Mouse (Mus musculus) retina, adult 2 months (tissue): ENCODE measurements around the gene 1700019A02Rik.

Experiments
- DNase-seq: peaks from one replicate; pipeline ENCODE4 v3.0.0-alpha.2; 2012; ENCODE audit warnings: low read depth, low spot score

Gene 1700019A02Rik

GRCm38 (mm10) chr1:53187536-53187935 is at the start of gene 1700019A02Rik:
Gene 1700019A02Rik, minus strand, starts transcription at chr1:53187636.
- DNase-seq = no peak

- DNase-seq = peak; percentile 48
Measured at GRCm38 (mm10) chr1:53226063-53226462, 38.6 kb upstream of the 1700019A02Rik start.

- peak; percentile 68 for DNase-seq
Measured at GRCm38 (mm10) chr1:53225616-53226015, 38.2 kb upstream of the 1700019A02Rik start.

GRCm38 (mm10) chr1:53224775-53225174 is 37.3 kb upstream of the 1700019A02Rik start:
- no peak for DNase-seq

GRCm38 (mm10) chr1:53210136-53210535 is 22.7 kb upstream of the 1700019A02Rik start:
- no peak for DNase-seq

- no peak for DNase-seq
Measured at GRCm38 (mm10) chr1:53203902-53204301, 16.5 kb upstream of the 1700019A02Rik start.

- DNase-seq = no peak
Measured at GRCm38 (mm10) chr1:53201630-53202199, 14.3 kb upstream of the 1700019A02Rik start.

GRCm38 (mm10) chr1:53194536-53194935 is 7.1 kb upstream of the 1700019A02Rik start:
- DNase-seq = no peak

- no peak for DNase-seq
Measured at GRCm38 (mm10) chr1:53191234-53191633, 3.8 kb upstream of the 1700019A02Rik start.

GRCm38 (mm10) chr1:53189620-53190019 is 2.2 kb upstream of the 1700019A02Rik start:
- DNase-seq = no peak

GRCm38 (mm10) chr1:53186301-53186700 is 1.1 kb downstream of the 1700019A02Rik start:
- no peak for DNase-seq

- no peak for DNase-seq
Measured at GRCm38 (mm10) chr1:53157715-53158114, 29.7 kb downstream of the 1700019A02Rik start.

- no peak for DNase-seq
Measured at GRCm38 (mm10) chr1:53123066-53123465, 64.4 kb downstream of the 1700019A02Rik start.

GRCm38 (mm10) chr1:53110561-53110960 is 76.9 kb downstream of the 1700019A02Rik start:
- no peak for DNase-seq
